Mouse (Mus musculus) CH12.LX (cell line): Measurements from ENCODE around the gene Slc5a10. TPM values are rescaled to one million over a fixed set of nuclear protein-coding genes. Genes with fewer than 3 reads are reported as not detected.

Experiments used
- DNase-seq: peaks from one replicate; pipeline ENCODE4 v3.0.0-alpha.2; 2013; ENCODE audit errors: extremely low read depth
- H3K27ac ChIP-seq: 2 replicates; pipeline ENCODE4 v1.5.1; 2012; ENCODE audit warnings: low read depth, mild to moderate bottlenecking, control low read depth, moderate library complexity; ENCODE audit not compliant: insufficient read depth
- H3K27me3 ChIP-seq: replicated peaks from 2 replicates; pipeline ENCODE3; 2012; ENCODE audit warnings: inconsistent platforms
- H3K36me3 ChIP-seq, 2 experiments: replicated peaks in 1 of 2; 2 replicates each; pipeline versions ENCODE3 to v1.6.1; 2012; ENCODE audit warnings: inconsistent platforms in 1 of 2, low read length in 1 of 2, mild to moderate bottlenecking in 1 of 2, mixed read lengths in 1 of 2, moderate library complexity in 1 of 2; ENCODE audit not compliant: control insufficient read depth in 1 of 2, insufficient read depth in 1 of 2
- H3K4me1 ChIP-seq, 2 experiments: 2 replicates each; pipeline ENCODE4 v1.6.1; 2012; ENCODE audit warnings: inconsistent platforms in 1 of 2, moderate library complexity in 1 of 2; ENCODE audit not compliant: insufficient read depth in 2 of 2, control insufficient read depth in 1 of 2
- H3K4me2 ChIP-seq: 2 replicates; pipeline ENCODE4 v1.6.1; 2012; ENCODE audit warnings: low read depth, mild to moderate bottlenecking, control low read depth; ENCODE audit not compliant: poor library complexity, insufficient read depth, severe bottlenecking
- H3K4me3 ChIP-seq, 3 experiments: fragments of 150-350 bp in 1 of 3; sonication (generic) in 1 of 3; replicated peaks in 1 of 3; 2 replicates each; pipeline versions ENCODE3 to v1.5.1; 2011 to 2012; ENCODE audit warnings: low read depth in 2 of 3, low read length in 2 of 3, mild to moderate bottlenecking in 2 of 3, moderate library complexity in 2 of 3, control low read depth in 1 of 3, improper control_type of control experiment in 1 of 3, inconsistent platforms in 1 of 3, mixed read lengths in 1 of 3; ENCODE audit not compliant: poor library complexity in 1 of 3
- H3K79me2 ChIP-seq: replicated peaks from 2 replicates; pipeline ENCODE4 v1.6.1; 2012; ENCODE audit warnings: mild to moderate bottlenecking, moderate library complexity; ENCODE audit not compliant: control insufficient read depth, poor library complexity, insufficient read depth, severe bottlenecking; ENCODE audit errors: extremely low read depth
- H3K9ac ChIP-seq: 2 replicates; pipeline ENCODE4 v1.6.1; 2012; ENCODE audit warnings: low read depth, mild to moderate bottlenecking, control low read depth, moderate library complexity; ENCODE audit not compliant: insufficient read depth
- H3K9me3 ChIP-seq: replicated peaks from 2 replicates; pipeline ENCODE3; 2012; ENCODE audit warnings: low read length, inconsistent platforms, mixed read lengths
- BHLHE40 ChIP-seq: IDR thresholded peaks from 2 replicates; pipeline ENCODE4 v1.6.1; 2011; ENCODE audit warnings: mild to moderate bottlenecking, low read depth, low read length, improper control_type of control experiment
- CHD1 ChIP-seq: IDR thresholded peaks from 2 replicates; pipeline ENCODE4 v1.6.1; 2012; ENCODE audit warnings: low read depth, low read length, improper control_type of control experiment, inconsistent platforms
- CHD2 ChIP-seq: IDR thresholded peaks from 2 replicates; pipeline ENCODE4 v1.6.1; 2011; ENCODE audit warnings: low read length, improper control_type of control experiment
- CTCF ChIP-seq, 2 experiments: IDR thresholded peaks in 1 of 2; conservative IDR thresholded peaks in 1 of 2; 2 replicates each; pipeline ENCODE4 v1.5.1; 2011 to 2012; ENCODE audit warnings: low read depth in 2 of 2, low read length in 2 of 2, improper control_type of control experiment in 1 of 2, inconsistent platforms in 1 of 2, mild to moderate bottlenecking in 1 of 2, moderate library complexity in 1 of 2
- EP300 ChIP-seq: IDR thresholded peaks from 2 replicates; pipeline ENCODE4 v1.6.1; 2011; ENCODE audit warnings: low read length, improper control_type of control experiment
- ETS1 ChIP-seq: conservative IDR thresholded peaks from 2 replicates; pipeline ENCODE4 v1.6.1; 2012; ENCODE audit warnings: low read depth, mild to moderate bottlenecking, inconsistent platforms, low read length, improper control_type of control experiment, moderate library complexity
- GABPA ChIP-seq: IDR thresholded peaks from 2 replicates; pipeline ENCODE4 v1.6.1; 2012; ENCODE audit warnings: low read depth, low read length, improper control_type of control experiment, inconsistent platforms; ENCODE audit not compliant: insufficient replicate concordance
- HCFC1 ChIP-seq: IDR thresholded peaks from 2 replicates; pipeline ENCODE4 v1.6.1; 2012; ENCODE audit warnings: low read depth, mild to moderate bottlenecking, inconsistent platforms, low read length, improper control_type of control experiment
- IRF4 ChIP-seq: IDR thresholded peaks from 2 replicates; pipeline ENCODE4 v1.6.1; 2014; ENCODE audit warnings: low read depth, mild to moderate bottlenecking, inconsistent platforms, low read length, improper control_type of control experiment
- JUN ChIP-seq: IDR thresholded peaks from 2 replicates; pipeline ENCODE4 v1.6.1; 2011; ENCODE audit warnings: low read depth, mild to moderate bottlenecking, low read length, improper control_type of control experiment, moderate library complexity; ENCODE audit not compliant: insufficient read depth
- JUND ChIP-seq: conservative IDR thresholded peaks from 2 replicates; pipeline ENCODE4 v1.6.1; 2011; ENCODE audit warnings: low read depth, low read length, improper control_type of control experiment
- KAT2A ChIP-seq: IDR thresholded peaks from 2 replicates; pipeline ENCODE4 v1.6.1; 2012; ENCODE audit warnings: low read length, improper control_type of control experiment, inconsistent platforms; ENCODE audit not compliant: insufficient replicate concordance
- MAFK ChIP-seq: IDR thresholded peaks from 2 replicates; pipeline ENCODE4 v1.6.1; 2011; ENCODE audit warnings: low read length, improper control_type of control experiment; ENCODE audit not compliant: insufficient replicate concordance
- MAX ChIP-seq: IDR thresholded peaks from 2 replicates; pipeline ENCODE4 v1.6.1; 2011; ENCODE audit warnings: low read length, improper control_type of control experiment
- MAZ ChIP-seq: IDR thresholded peaks from 2 replicates; pipeline ENCODE4 v1.6.1; 2012; ENCODE audit warnings: low read depth, mild to moderate bottlenecking, inconsistent platforms, low read length, improper control_type of control experiment, moderate library complexity
- MEF2A ChIP-seq: IDR thresholded peaks from 2 replicates; pipeline ENCODE4 v1.6.1; 2014; ENCODE audit warnings: low read depth, mild to moderate bottlenecking, inconsistent platforms, low read length, improper control_type of control experiment, borderline replicate concordance
- MXI1 ChIP-seq: IDR thresholded peaks from 2 replicates; pipeline ENCODE4 v1.6.1; 2011; ENCODE audit warnings: mild to moderate bottlenecking, low read depth, low read length, improper control_type of control experiment
- MYC ChIP-seq: IDR thresholded peaks from 2 replicates; pipeline ENCODE4 v1.6.1; 2011; ENCODE audit warnings: low read depth, mild to moderate bottlenecking, improper control_type of control experiment, low read length
- NELFE ChIP-seq: IDR thresholded peaks from 2 replicates; pipeline ENCODE4 v1.6.1; 2011; ENCODE audit warnings: low read depth, low read length, improper control_type of control experiment
- NRF1 ChIP-seq: IDR thresholded peaks from 2 replicates; pipeline ENCODE4 v1.6.1; 2014; ENCODE audit warnings: low read depth, mild to moderate bottlenecking, inconsistent platforms, low read length, improper control_type of control experiment, moderate library complexity
- PAX5 ChIP-seq: IDR thresholded peaks from 2 replicates; pipeline ENCODE4 v1.6.1; 2012; ENCODE audit warnings: low read length, inconsistent platforms, mixed read lengths
- POLR2AphosphoS2 ChIP-seq: IDR thresholded peaks from 2 replicates; pipeline ENCODE4 v1.6.1; 2011; ENCODE audit warnings: low read depth, low read length, improper control_type of control experiment
- RAD21 ChIP-seq: IDR thresholded peaks from 2 replicates; pipeline ENCODE4 v1.6.1; 2011; ENCODE audit warnings: low read depth, mild to moderate bottlenecking, low read length, improper control_type of control experiment, moderate library complexity
- RCOR1 ChIP-seq: conservative IDR thresholded peaks from 2 replicates; pipeline ENCODE4 v1.6.1; 2012; ENCODE audit warnings: low read depth, mild to moderate bottlenecking, inconsistent platforms, low read length, improper control_type of control experiment
- SIN3A ChIP-seq: IDR thresholded peaks from 2 replicates; pipeline ENCODE4 v1.6.1; 2012; ENCODE audit warnings: low read length, improper control_type of control experiment, inconsistent platforms
- SMC3 ChIP-seq: IDR thresholded peaks from 2 replicates; pipeline ENCODE4 v1.6.1; 2011; ENCODE audit warnings: low read depth, low read length, improper control_type of control experiment
- TBP ChIP-seq: conservative IDR thresholded peaks from 2 replicates; pipeline ENCODE4 v1.6.1; 2011; ENCODE audit warnings: low read depth, low read length, improper control_type of control experiment
- UBTF ChIP-seq: IDR thresholded peaks from 2 replicates; pipeline ENCODE4 v1.6.1; 2012; ENCODE audit warnings: low read depth, mild to moderate bottlenecking, inconsistent platforms, low read length, improper control_type of control experiment, moderate library complexity
- USF1 ChIP-seq: IDR thresholded peaks from 2 replicates; pipeline ENCODE4 v1.6.1; 2014; ENCODE audit warnings: low read depth, mild to moderate bottlenecking, inconsistent platforms, low read length, improper control_type of control experiment
- USF2 ChIP-seq: conservative IDR thresholded peaks from 2 replicates; pipeline ENCODE4 v1.6.1; 2011; ENCODE audit warnings: low read depth, low read length, improper control_type of control experiment
- ZC3H11A ChIP-seq: IDR thresholded peaks from 2 replicates; pipeline ENCODE4 v1.6.1; 2012; ENCODE audit warnings: low read depth, mild to moderate bottlenecking, inconsistent platforms, low read length, improper control_type of control experiment
- ZKSCAN1 ChIP-seq: IDR thresholded peaks from 2 replicates; pipeline ENCODE4 v1.6.1; 2012; ENCODE audit warnings: low read depth, inconsistent platforms, low read length, improper control_type of control experiment, borderline replicate concordance
- ZMIZ1 ChIP-seq: IDR thresholded peaks from 2 replicates; pipeline ENCODE4 v1.6.1; 2012; ENCODE audit warnings: low read depth, mild to moderate bottlenecking, inconsistent platforms, low read length, improper control_type of control experiment
- ZNF384 ChIP-seq: IDR thresholded peaks from 2 replicates; pipeline ENCODE4 v1.6.1; 2012; ENCODE audit warnings: low read depth, low read length, improper control_type of control experiment, inconsistent platforms
- dilution Hi-C: fragments of 300-500 bp; cut with MboI; formaldehyde crosslinking; loops from 2 replicates; pipeline ENCODE4 v1.14.3; 2020; ENCODE audit warnings: low sequenced_read_pairs; ENCODE audit not compliant: extremely low pct_unique_long_range_greater_than_20kb, extremely low pct_ligation_motif_present
- in situ Hi-C: fragments of 300-500 bp; cut with MboI; formaldehyde crosslinking; loops from 3 replicates; pipeline ENCODE4 v1.14.3; 2019; ENCODE audit warnings: low sequenced_read_pairs, low pct_ligation_motif_present, low pct_unique_long_range_greater_than_20kb, mixed read lengths
- polyA plus RNA-seq: library from polyadenylated mRNA; unstranded; fragments of >175 nt; gene quantifications from 2 replicates; pipeline ENCODE4 v1.2.1, GENCODE M21; 2012; ENCODE audit warnings: low read depth; ENCODE audit not compliant: insufficient read length
- total RNA-seq, 2 experiments: library from RNA; depleted of rRNA; stranded (reverse); fragments of 300-350 nt in 1 of 2; fragments of >200 nt in 1 of 2; gene quantifications; 2 replicates each; pipeline ENCODE4 v1.2.3; 2012 to 2014

Gene Slc5a10
- total and polyA plus RNA-seq, 3 experiments = 0.70 to 1.6 (median 1.4) TPM

DNA sequence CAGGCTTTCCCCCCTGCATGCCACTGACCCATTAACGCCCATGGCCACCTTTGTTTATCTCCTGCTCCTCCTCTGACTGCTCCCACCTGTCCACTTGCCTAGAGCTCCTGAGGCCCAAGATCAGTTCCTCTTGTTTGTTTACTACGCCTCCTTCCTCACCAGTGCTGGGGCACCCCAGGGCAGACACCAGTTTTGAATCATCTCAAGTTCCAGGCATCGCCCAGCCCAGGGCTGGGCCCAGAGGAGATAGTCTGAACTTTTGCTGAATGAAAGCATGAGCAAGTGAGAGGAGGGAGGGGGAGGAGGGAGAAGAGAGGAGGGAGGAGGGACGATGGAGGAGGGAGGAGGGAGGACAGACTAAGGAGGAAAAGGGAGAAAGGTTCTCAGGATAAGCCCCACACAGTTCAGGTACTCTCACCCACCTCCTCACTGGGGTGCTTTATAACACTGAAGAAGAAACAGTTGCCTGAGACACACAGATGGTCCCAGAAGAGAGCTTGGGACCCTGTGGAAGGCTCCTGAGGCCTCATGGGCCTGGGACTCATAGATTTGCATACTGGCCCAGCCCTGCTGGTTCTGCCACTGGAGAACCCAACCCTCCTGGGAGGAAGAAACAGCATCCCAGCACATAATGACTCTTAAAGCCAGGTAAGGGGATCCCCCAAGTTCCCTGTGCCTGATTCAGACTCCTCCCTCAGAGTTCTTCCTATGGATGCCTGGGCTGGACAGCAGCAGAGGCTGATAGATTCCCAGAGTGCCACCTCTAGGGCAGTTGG lies 41.3 kb downstream of the Slc5a10 start (continued):
- TF ChIP-seq ZNF384 (no peak), CHD2 (0 out of 2 replicates have a peak, but pooled peaks have one; percentile 34), MXI1 (peak; percentile 72), IRF4 (peak; percentile 52), RCOR1 (0 out of 2 replicates have a peak, but pooled peaks have one; percentile 79), NELFE (0 out of 2 replicates have a peak, but pooled peaks have one; percentile 38), JUN (no peak), JUND (no peak; the same call in 1 of the 2 replicates), USF2 (no peak), EP300 (peak; percentile 66), NRF1 (no peak)

- no peak overlapping the region for H3K4me3 ChIP-seq
- no peaks in the 10 kb centered on the region for H3K27me3 ChIP-seq
- H3K9me3 ChIP-seq = no peaks in the 10 kb centered on the region
- dilution Hi-C loops (no loop called here), in situ Hi-C loops (no loop called here)
- peak overlapping the region; percentile 60; the same call in 1 of the 2 replicates for H3K27ac ChIP-seq
- peaks cover 11 to 15% of the 10 kb centered on the region in 2 experiments for H3K36me3 ChIP-seq
- H3K4me2 ChIP-seq = no peak overlapping the region
- peaks cover 57 to 85% of the 10 kb centered on the region in 2 experiments for H3K4me1 ChIP-seq
- H3K79me2 ChIP-seq = no peaks in the 10 kb centered on the region
- DNase-seq = no peak
- H3K9ac ChIP-seq = no peak overlapping the region
- TF ChIP-seq CHD1 (peak; percentile 70; the same call in 1 of the 2 replicates), NRF1 (no peak), MAX (no peak), UBTF (no peak), CHD2 (no peak), POLR2AphosphoS2 (no peak), RAD21 (no peak), RCOR1 (no peak), MAFK (no peak), ZMIZ1 (no peak), PAX5 (no peak), KAT2A (no peak), SMC3 (no peak), HCFC1 (no peak), MAZ (0 out of 2 replicates have a peak, but pooled peaks have one; percentile 16), CTCF (conservative IDR thresholded peaks at IDR 0.05 in 1 of 2, IDR thresholded peaks at IDR 0.05 in 1 of 2; ENCODE audit: low read depth in 2 of 2, low read length in 2 of 2) (no peak), MYC (no peak), IRF4 (0 out of 2 replicates have a peak, but pooled peaks have one; percentile 38), MXI1 (0 out of 2 replicates have a peak, but pooled peaks have one; percentile 33), ZC3H11A (no peak), NELFE (no peak), GABPA (no peak), JUN (no peak), BHLHE40 (no peak), ETS1 (no peak), USF1 (no peak), MEF2A (no peak), ZNF384 (no peak), EP300 (no peak), TBP (peak; percentile 92), SIN3A (no peak), ZKSCAN1 (no peak), JUND (no peak)
Observed at GRCm38 (mm10) chr11:61677709-61678108, 42.9 kb downstream of the Slc5a10 start.
